Mouse (Mus musculus) liver, embryonic 14.5 days (tissue): Measurements from ENCODE around the gene Yju2. TPM values are rescaled to one million over a fixed set of nuclear protein-coding genes. Genes with fewer than 3 reads are reported as not detected.

Source experiments
- ATAC-seq: fragments of 200-750 bp; cut with Nextera tagmentation; 2 replicates; pipeline ENCODE4 v1.8.0; 2017; ENCODE audit warnings: moderate number of reproducible peaks, mild to moderate bottlenecking, moderate library complexity; ENCODE audit not compliant: insufficient read depth
- DNase-seq, 3 experiments: peaks; one replicate each; pipeline ENCODE4 v3.0.0-alpha.2; 2012 to 2013; ENCODE audit warnings: low read depth in 3 of 3, low spot score in 3 of 3
- H3K27ac ChIP-seq: fragments of 300-500 bp; sonication (generic); 2 replicates; pipeline ENCODE4 v1.5.1; 2014; ENCODE audit warnings: moderate library complexity, mild to moderate bottlenecking, control low read depth, inconsistent platforms
- H3K27me3 ChIP-seq: fragments of 300-500 bp; sonication (generic); 2 replicates; pipeline ENCODE4 v1.6.1; 2014; ENCODE audit warnings: mild to moderate bottlenecking, low read length, moderate library complexity; ENCODE audit not compliant: control insufficient read depth, insufficient read depth
- H3K36me3 ChIP-seq: fragments of 300-500 bp; sonication (generic); replicated peaks from 2 replicates; pipeline ENCODE4 v1.6.1; 2014; ENCODE audit warnings: low read depth; ENCODE audit not compliant: control insufficient read depth, insufficient read depth
- H3K4me1 ChIP-seq, 2 experiments: fragments of 200-500 bp in 1 of 2; fragments of 300-500 bp in 1 of 2; sonication (generic) in 1 of 2; replicated peaks; 2 replicates each; pipeline ENCODE4 v1.6.1; 2012 to 2014; ENCODE audit warnings: antibody characterized with exemption in 1 of 2, inconsistent platforms in 1 of 2, low read length in 1 of 2; ENCODE audit not compliant: control insufficient read depth in 2 of 2, insufficient read depth in 2 of 2
- H3K4me2 ChIP-seq: fragments of 300-500 bp; sonication (generic); 2 replicates; pipeline ENCODE4 v1.6.1; 2014; ENCODE audit warnings: low read depth, mild to moderate bottlenecking, control low read depth, moderate library complexity
- H3K4me3 ChIP-seq, 2 experiments: fragments of 200-500 bp in 1 of 2; fragments of 300-500 bp in 1 of 2; sonication (generic) in 1 of 2; 2 replicates each; pipeline ENCODE4 v1.5.1; 2012 to 2014; ENCODE audit warnings: low read depth in 2 of 2, low read length in 2 of 2, mild to moderate bottlenecking in 2 of 2, control low read depth in 1 of 2, inconsistent platforms in 1 of 2, moderate library complexity in 1 of 2; ENCODE audit not compliant: insufficient read depth in 1 of 2
- H3K9ac ChIP-seq: fragments of 300-500 bp; sonication (generic); replicated peaks from 2 replicates; pipeline ENCODE4 v1.6.1; 2014; ENCODE audit warnings: mild to moderate bottlenecking, control low read depth, moderate library complexity
- H3K9me3 ChIP-seq: fragments of 300-500 bp; sonication (generic); 2 replicates; pipeline ENCODE4 v1.6.1; 2016; ENCODE audit warnings: low read length, mixed read lengths; ENCODE audit not compliant: control insufficient read depth
- CTCF ChIP-seq: IDR thresholded peaks from 2 replicates; pipeline ENCODE4 v1.5.1; 2016; ENCODE audit warnings: antibody characterized with exemption, low read depth, control low read depth
- EP300 ChIP-seq: IDR thresholded peaks from 2 replicates; pipeline ENCODE4 v1.6.1; 2016; ENCODE audit warnings: antibody characterized with exemption, low read depth
- WGBS: fragments of 180-500 bp; shearing (Covaris S2); extraction: QIAGEN DNeasy Blood & Tissue Kit; methylation state at CpG from one replicate; pipeline ENCODE4 v1.1.7; 2014; ENCODE audit not compliant: insufficient replicate concordance; 5-methylcytosine and 5-hydroxymethylcytosine counted together
- polyA plus RNA-seq, 2 experiments: library from polyadenylated mRNA; depleted of rRNA in 1 of 2; stranded (reverse) in 1 of 2; unstranded in 1 of 2; fragments of >200 nt; fragmentation: Nextera tagmentation in 1 of 2; extraction: Ambion mirVana in 1 of 2; gene quantifications; 2 replicates each; pipeline versions ENCODE4 v1.2.1 to v1.2.3; 2012 to 2014

The Yju2 gene
- polyA plus RNA-seq, 2 experiments = 5.1 to 5.2 TPM

- TF ChIP-seq EP300 (no peak), CTCF (no peak)
- Histone ChIP-seq H3K27me3 (no peaks in the 10 kb centered on the region), H3K27ac (no peak overlapping the region), H3K4me3 (no peak overlapping the region), H3K36me3 (peaks cover under 1% of the 10 kb centered on the region; the same call in 1 of the 2 replicates), H3K4me2 (peak overlapping the region; percentile 95), H3K9me3 (no peaks in the 10 kb centered on the region), H3K4me1 (peaks cover 0 to 18% of the 10 kb centered on the region in 2 experiments; a peak in 3 of 4 replicates), H3K9ac (no peak overlapping the region)
- 62% methylated on average over 14 of the region's 14 CpGs for WGBS
- DNase-seq (no peak), ATAC-seq (no peak)
Measured at GRCm38 (mm10) chr17:56010255-56010654, 51.4 kb downstream of the Yju2 start.

GRCm38 (mm10) chr17:56010681-56011080, 51.8 kb downstream of the Yju2 start:
- ATAC-seq (no peak), DNase-seq (peak; percentile 28 to 36 (median 30))
- Histone ChIP-seq H3K9me3 (no peaks in the 10 kb centered on the region), H3K36me3 (peaks cover 4% of the 10 kb centered on the region; the same call in 1 of the 2 replicates), H3K4me2 (peak overlapping the region; percentile 95), H3K4me1 (peaks cover 0 to 18% of the 10 kb centered on the region in 2 experiments; a peak in 3 of 4 replicates), H3K27me3 (no peaks in the 10 kb centered on the region), H3K27ac (no peak overlapping the region), H3K4me3 (no peak overlapping the region), H3K9ac (no peak overlapping the region)
- under 1% methylated on average over 9 of the region's 9 CpGs for WGBS
- TF ChIP-seq CTCF (peak; percentile 100), EP300 (no peak)

GRCm38 (mm10) chr17:56011441-56011840, 52.5 kb downstream of the Yju2 start:
- H3K27ac ChIP-seq = no peak overlapping the region
- H3K36me3 ChIP-seq = peaks cover 4% of the 10 kb centered on the region; the same call in 1 of the 2 replicates
- H3K27me3 ChIP-seq = no peaks in the 10 kb centered on the region
- DNase-seq (no peak), ATAC-seq (no peak)
- no peaks in the 10 kb centered on the region for H3K9me3 ChIP-seq
- H3K4me1 ChIP-seq = peaks cover 0 to 18% of the 10 kb centered on the region in 2 experiments; a peak in 3 of 4 replicates
- H3K4me3 ChIP-seq = no peak overlapping the region
- H3K9ac ChIP-seq = no peak overlapping the region
- 82% methylated on average over 7 of the region's 7 CpGs for WGBS
- TF ChIP-seq EP300 (no peak), CTCF (no peak)
- no peak overlapping the region for H3K4me2 ChIP-seq

- Histone ChIP-seq H3K27me3 (no peaks in the 10 kb centered on the region), H3K36me3 (peaks cover 17% of the 10 kb centered on the region), H3K9ac (no peak overlapping the region), H3K4me2 (no peak overlapping the region), H3K27ac (no peak overlapping the region), H3K4me1 (no peaks in the 10 kb centered on the region), H3K4me3 (no peak overlapping the region), H3K9me3 (no peaks in the 10 kb centered on the region)
- 84% methylated on average over 9 of the region's 9 CpGs for WGBS
- ATAC-seq (no peak), DNase-seq (no peak)
- TF ChIP-seq CTCF (no peak), EP300 (no peak)
Measured at GRCm38 (mm10) chr17:56015293-56015692, 56.4 kb downstream of the Yju2 start.

GRCm38 (mm10) chr17:56016382-56016781, 57.5 kb downstream of the Yju2 start:
- DNase-seq (no peak), ATAC-seq (no peak)
- Histone ChIP-seq H3K27ac (no peak overlapping the region), H3K27me3 (no peaks in the 10 kb centered on the region), H3K4me2 (no peak overlapping the region), H3K4me3 (no peak overlapping the region), H3K4me1 (no peaks in the 10 kb centered on the region), H3K9ac (no peak overlapping the region), H3K9me3 (no peaks in the 10 kb centered on the region), H3K36me3 (peaks cover 17% of the 10 kb centered on the region)
- TF ChIP-seq EP300 = no peak
- no peak for TF ChIP-seq CTCF
- WGBS = 82% methylated on average over 8 of the region's 8 CpGs
